Mouse (Mus musculus): ENCODE measurements around the gene Ifrd2. TPM values are rescaled to one million over a fixed set of nuclear protein-coding genes. Genes with fewer than 3 reads are reported as not detected.

Gene Ifrd2
- polyA plus RNA-seq, 1 experiment: 71.7 TPM

GRCm38 (mm10) chr9:107631861-107632260 lies 44.4 kb downstream of the Ifrd2 start:
- peaks cover 64% of the 10 kb centered on the region for H3K79me3 ChIP-seq (ENCODE audit: low read depth)
- H3K36me3 ChIP-seq (ENCODE audit: control insufficient read depth, insufficient read depth): peaks cover 4% of the 10 kb centered on the region
- H3K27me3 ChIP-seq (ENCODE audit: control insufficient read depth, insufficient read depth, insufficient read length): no peaks in the 10 kb centered on the region
- no peak overlapping the region for H3K4me3 ChIP-seq (ENCODE audit: insufficient read depth, poor library complexity, severe bottlenecking)
- H3ac ChIP-seq (ENCODE audit: control insufficient read depth, insufficient read length, low read depth): no peak overlapping the region
- H3K79me2 ChIP-seq (ENCODE audit: control insufficient read depth, insufficient read depth): peaks cover 82% of the 10 kb centered on the region
- TF ChIP-seq USF1 (IDR thresholded peaks at IDR 0.05; ENCODE audit: low read depth): no peak
- TF ChIP-seq CEBPB (IDR thresholded peaks at IDR 0.05; ENCODE audit: low read depth): no peak
- TF ChIP-seq MYOG (IDR thresholded peaks at IDR 0.05; ENCODE audit: control insufficient read depth, extremely low read depth, insufficient read length): no peak
- no peak for TF ChIP-seq MAX (IDR thresholded peaks at IDR 0.05)
- no peak for TF ChIP-seq FOSL1 (IDR thresholded peaks at IDR 0.05; ENCODE audit: insufficient read depth, low read length, poor library complexity, severe bottlenecking)
- TF ChIP-seq MYOD1 (IDR thresholded peaks at IDR 0.05; ENCODE audit: control insufficient read depth, insufficient read length, low read depth): no peak
- TF ChIP-seq CTCF (IDR thresholded peaks at IDR 0.05; ENCODE audit: control insufficient read depth, insufficient read depth, insufficient read length): no peak

- Histone ChIP-seq H3K79me3 (ENCODE audit: low read depth) (peaks cover 58% of the 10 kb centered on the region), H3K27me3 (ENCODE audit: control insufficient read depth, insufficient read depth, insufficient read length) (no peaks in the 10 kb centered on the region), H3ac (ENCODE audit: control insufficient read depth, insufficient read length, low read depth) (peak overlapping the region; percentile 76), H3K79me2 (ENCODE audit: control insufficient read depth, insufficient read depth) (peaks cover 76% of the 10 kb centered on the region), H3K4me3 (ENCODE audit: insufficient read depth, poor library complexity, severe bottlenecking) (peak overlapping the region; percentile 82), H3K36me3 (ENCODE audit: control insufficient read depth, insufficient read depth) (peaks cover 4% of the 10 kb centered on the region)
- TF ChIP-seq USF1 (IDR thresholded peaks at IDR 0.05; ENCODE audit: low read depth) (no peak), CEBPB (IDR thresholded peaks at IDR 0.05; ENCODE audit: low read depth) (no peak), MYOD1 (IDR thresholded peaks at IDR 0.05; ENCODE audit: control insufficient read depth, insufficient read length, low read depth) (no peak), FOSL1 (IDR thresholded peaks at IDR 0.05; ENCODE audit: insufficient read depth, low read length, poor library complexity, severe bottlenecking) (no peak), MYOG (IDR thresholded peaks at IDR 0.05; ENCODE audit: control insufficient read depth, extremely low read depth, insufficient read length) (no peak), MAX (IDR thresholded peaks at IDR 0.05) (no peak), CTCF (IDR thresholded peaks at IDR 0.05; ENCODE audit: control insufficient read depth, insufficient read depth, insufficient read length) (no peak)
Measured at GRCm38 (mm10) chr9:107632478-107632877, 45.0 kb downstream of the Ifrd2 start.

GRCm38 (mm10) chr9:107633091-107633660 lies 45.7 kb downstream of the Ifrd2 start:
- H3K79me3 ChIP-seq (ENCODE audit: low read depth): peaks cover 53% of the 10 kb centered on the region

GRCm38 (mm10) chr9:107633661-107634405 lies 46.4 kb downstream of the Ifrd2 start:
- H3K36me3 ChIP-seq (ENCODE audit: control insufficient read depth, insufficient read depth): peaks cover 4% of the 10 kb centered on the region
- TF ChIP-seq FOSL1 (IDR thresholded peaks at IDR 0.05; ENCODE audit: insufficient read depth, low read length, poor library complexity, severe bottlenecking) (no peak), MYOG (IDR thresholded peaks at IDR 0.05; ENCODE audit: control insufficient read depth, extremely low read depth, insufficient read length) (no peak), CTCF (IDR thresholded peaks at IDR 0.05; ENCODE audit: control insufficient read depth, insufficient read depth, insufficient read length) (no peak), MAX (IDR thresholded peaks at IDR 0.05) (no peak), USF1 (IDR thresholded peaks at IDR 0.05; ENCODE audit: low read depth) (no peak), MYOD1 (IDR thresholded peaks at IDR 0.05; ENCODE audit: control insufficient read depth, insufficient read length, low read depth) (no peak), CEBPB (IDR thresholded peaks at IDR 0.05; ENCODE audit: low read depth) (no peak)
- H3K27me3 ChIP-seq (ENCODE audit: control insufficient read depth, insufficient read depth, insufficient read length): no peaks in the 10 kb centered on the region
- peaks cover 63% of the 10 kb centered on the region for H3K79me2 ChIP-seq (ENCODE audit: control insufficient read depth, insufficient read depth)
- peaks cover 49% of the 10 kb centered on the region for H3K79me3 ChIP-seq (ENCODE audit: low read depth)
- H3ac ChIP-seq (ENCODE audit: control insufficient read depth, insufficient read length, low read depth): peak overlapping the region; percentile 83
- peak overlapping the region; percentile 82 for H3K4me3 ChIP-seq (ENCODE audit: insufficient read depth, poor library complexity, severe bottlenecking)

More at GRCm38 (mm10) chr9:107633091-107633660, 45.7 kb downstream of the Ifrd2 start:
- TF ChIP-seq CTCF (IDR thresholded peaks at IDR 0.05; ENCODE audit: control insufficient read depth, insufficient read depth, insufficient read length) (no peak), FOSL1 (IDR thresholded peaks at IDR 0.05; ENCODE audit: insufficient read depth, low read length, poor library complexity, severe bottlenecking) (no peak), MYOG (IDR thresholded peaks at IDR 0.05; ENCODE audit: control insufficient read depth, extremely low read depth, insufficient read length) (no peak), USF1 (IDR thresholded peaks at IDR 0.05; ENCODE audit: low read depth) (no peak), MYOD1 (IDR thresholded peaks at IDR 0.05; ENCODE audit: control insufficient read depth, insufficient read length, low read depth) (no peak), CEBPB (IDR thresholded peaks at IDR 0.05; ENCODE audit: low read depth) (no peak), MAX (IDR thresholded peaks at IDR 0.05) (no peak)
- Histone ChIP-seq H3K36me3 (ENCODE audit: control insufficient read depth, insufficient read depth) (peaks cover 4% of the 10 kb centered on the region), H3ac (ENCODE audit: control insufficient read depth, insufficient read length, low read depth) (peak overlapping the region; percentile 83), H3K4me3 (ENCODE audit: insufficient read depth, poor library complexity, severe bottlenecking) (peak overlapping the region; percentile 82), H3K27me3 (ENCODE audit: control insufficient read depth, insufficient read depth, insufficient read length) (no peaks in the 10 kb centered on the region), H3K79me2 (ENCODE audit: control insufficient read depth, insufficient read depth) (peaks cover 69% of the 10 kb centered on the region)

- peak overlapping the region; percentile 82 for H3K4me3 ChIP-seq (ENCODE audit: insufficient read depth, poor library complexity, severe bottlenecking)
- H3ac ChIP-seq (ENCODE audit: control insufficient read depth, insufficient read length, low read depth): peak overlapping the region; percentile 83
- no peak for TF ChIP-seq USF1 (IDR thresholded peaks at IDR 0.05; ENCODE audit: low read depth)
- no peak for TF ChIP-seq MYOD1 (IDR thresholded peaks at IDR 0.05; ENCODE audit: control insufficient read depth, insufficient read length, low read depth)
- TF ChIP-seq MYOG (IDR thresholded peaks at IDR 0.05; ENCODE audit: control insufficient read depth, extremely low read depth, insufficient read length): no peak
- TF ChIP-seq MAX (IDR thresholded peaks at IDR 0.05): no peak
- TF ChIP-seq FOSL1 (IDR thresholded peaks at IDR 0.05; ENCODE audit: insufficient read depth, low read length, poor library complexity, severe bottlenecking): no peak
- TF ChIP-seq CEBPB (IDR thresholded peaks at IDR 0.05; ENCODE audit: low read depth): no peak
- no peak for TF ChIP-seq CTCF (IDR thresholded peaks at IDR 0.05; ENCODE audit: control insufficient read depth, insufficient read depth, insufficient read length)
- H3K36me3 ChIP-seq (ENCODE audit: control insufficient read depth, insufficient read depth): peaks cover 4% of the 10 kb centered on the region
- H3K79me2 ChIP-seq (ENCODE audit: control insufficient read depth, insufficient read depth): peaks cover 55% of the 10 kb centered on the region
- peaks cover 45% of the 10 kb centered on the region for H3K79me3 ChIP-seq (ENCODE audit: low read depth)
- no peaks in the 10 kb centered on the region for H3K27me3 ChIP-seq (ENCODE audit: control insufficient read depth, insufficient read depth, insufficient read length)
Measured at GRCm38 (mm10) chr9:107634406-107635278, 47.2 kb downstream of the Ifrd2 start.
